Mouse (Mus musculus): Measurements from ENCODE around the gene Fanca.
"Not testable (repeated sequence)": the region's sequence is repeated elsewhere in the genome, so short reads cannot be mapped to it uniquely, and the experiment has no call there.

DNA sequence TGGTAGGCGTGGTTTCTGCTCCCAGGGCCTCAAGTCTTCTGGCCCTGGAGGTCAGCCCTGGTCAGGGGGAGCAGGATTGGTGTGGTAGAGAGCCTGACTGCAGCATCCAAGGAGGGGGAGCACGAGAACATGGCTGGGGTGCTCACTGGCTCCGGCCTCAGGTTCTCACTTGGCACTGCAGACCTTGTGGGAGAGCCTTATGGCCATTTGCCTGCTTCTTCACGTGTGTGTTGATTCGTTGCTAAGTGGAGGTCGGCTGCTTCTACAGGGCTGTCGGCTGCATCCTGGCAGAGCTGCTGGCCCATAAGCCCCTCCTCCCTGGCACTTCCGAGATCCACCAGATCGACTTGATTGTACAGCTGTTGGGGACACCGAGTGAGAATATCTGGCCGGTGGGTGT is 88.0 kb downstream of the Fanca start:
- TF ChIP-seq GATA1 (IDR thresholded peaks at IDR 0.05; ENCODE audit: borderline replicate concordance, low read length); FLI1 (IDR thresholded peaks at IDR 0.05; ENCODE audit: low read length): not testable (repeated sequence)

Data from megakaryocyte, embryonic 14.5 days (primary cell).